Mouse (Mus musculus) forebrain, embryonic 15.5 days (tissue): ENCODE results near the gene Avpr1a. TPM values are rescaled to one million over a fixed set of nuclear protein-coding genes. Genes with fewer than 3 reads are reported as not detected.
A peak's percentile ranks its signal among the peaks of the same experiment; 100 is the strongest.

Experiments used
- ATAC-seq: fragments of 200-750 bp; cut with Nextera tagmentation; replicated peaks from 2 replicates; pipeline ENCODE4 v1.8.0; 2017; ENCODE audit warnings: mild to moderate bottlenecking, moderate TSS enrichment, moderate library complexity
- H3K27ac ChIP-seq: fragments of 300-500 bp; sonication (generic); replicated peaks from 2 replicates; pipeline ENCODE4 v1.5.1; 2015; ENCODE audit warnings: mild to moderate bottlenecking, inconsistent platforms
- H3K27me3 ChIP-seq: fragments of 300-500 bp; sonication (generic); 2 replicates; pipeline ENCODE4 v1.6.1; 2015; ENCODE audit warnings: inconsistent platforms
- H3K36me3 ChIP-seq: fragments of 300-500 bp; sonication (generic); 2 replicates; pipeline ENCODE4 v1.6.1; 2015; ENCODE audit warnings: mild to moderate bottlenecking, inconsistent platforms
- H3K4me1 ChIP-seq: fragments of 300-500 bp; sonication (generic); 2 replicates; pipeline ENCODE4 v1.6.1; 2015; ENCODE audit warnings: inconsistent platforms
- H3K4me2 ChIP-seq: fragments of 300-500 bp; sonication (generic); replicated peaks from 2 replicates; pipeline ENCODE4 v1.6.1; 2015; ENCODE audit warnings: mild to moderate bottlenecking, inconsistent platforms
- H3K4me3 ChIP-seq: fragments of 300-500 bp; sonication (generic); 2 replicates; pipeline ENCODE4 v1.5.1; 2015; ENCODE audit warnings: mild to moderate bottlenecking, inconsistent platforms
- H3K9ac ChIP-seq: fragments of 300-500 bp; sonication (generic); replicated peaks from 2 replicates; pipeline ENCODE4 v1.6.1; 2015; ENCODE audit warnings: mild to moderate bottlenecking, inconsistent platforms
- H3K9me3 ChIP-seq: fragments of 300-500 bp; sonication (generic); 2 replicates; pipeline ENCODE4 v1.6.1; 2016; ENCODE audit warnings: inconsistent platforms
- WGBS: fragments of 180-500 bp; shearing (Covaris S2); methylation state at CpG from one replicate; pipeline ENCODE4 v1.1.7; 2015; ENCODE audit warnings: mixed read lengths; 5-methylcytosine and 5-hydroxymethylcytosine counted together
- polyA plus RNA-seq: library from polyadenylated mRNA; unstranded; fragments of >200 nt; fragmentation: Nextera tagmentation; extraction: Ambion mirVana; gene quantifications from 2 replicates; pipeline ENCODE4 v1.2.1, GENCODE M21; 2015

The Avpr1a gene
- polyA plus RNA-seq, result 1.0 and 1.6 TPM in 2 replicates

- peak within 1 kb of the TSS; percentile 99 for H3K4me2 ChIP-seq
- H3K27ac ChIP-seq, result no peak within 1 kb of the TSS
- H3K4me3 ChIP-seq, result peak within 1 kb of the TSS; percentile 50
- WGBS, result 4% methylated on average over 34 of the region's 34 CpGs
- H3K27me3 ChIP-seq, result peaks cover 30% of the 10 kb centered on the region
- no peaks in the 10 kb centered on the region for H3K36me3 ChIP-seq
- peak; percentile 57 for ATAC-seq
- peak within 1 kb of the TSS; percentile 50 for H3K9ac ChIP-seq
- no peaks in the 10 kb centered on the region for H3K9me3 ChIP-seq
- H3K4me1 ChIP-seq, result peaks cover 17% of the 10 kb centered on the region
Measured at GRCm38 (mm10) chr10:122447861-122448716, at the start of gene Avpr1a. Avpr1a (plus strand) TSS chr10:122448499.

DNA sequence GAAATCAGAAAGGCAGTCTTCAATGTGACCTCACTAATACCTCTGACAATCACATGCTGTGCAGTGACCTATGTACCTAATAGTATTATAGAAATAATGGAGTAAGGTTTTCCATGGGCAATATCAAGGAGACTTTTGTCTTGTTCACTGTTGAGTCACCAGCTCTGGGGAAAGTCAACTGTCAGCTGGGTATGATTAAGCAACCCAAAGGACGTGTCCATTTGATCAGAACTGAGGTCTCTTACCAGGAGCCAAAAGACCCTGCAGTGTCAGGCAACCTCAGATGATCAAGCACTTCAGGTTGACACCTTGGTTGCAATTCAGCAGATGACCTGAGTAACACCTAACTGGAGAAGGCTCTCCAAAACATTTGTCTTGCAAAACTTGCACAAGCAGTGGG is 46.0 kb upstream of the Avpr1a start:
- Histone ChIP-seq H3K4me1 (no peaks in the 10 kb centered on the region), H3K36me3 (no peaks in the 10 kb centered on the region)

DNA sequence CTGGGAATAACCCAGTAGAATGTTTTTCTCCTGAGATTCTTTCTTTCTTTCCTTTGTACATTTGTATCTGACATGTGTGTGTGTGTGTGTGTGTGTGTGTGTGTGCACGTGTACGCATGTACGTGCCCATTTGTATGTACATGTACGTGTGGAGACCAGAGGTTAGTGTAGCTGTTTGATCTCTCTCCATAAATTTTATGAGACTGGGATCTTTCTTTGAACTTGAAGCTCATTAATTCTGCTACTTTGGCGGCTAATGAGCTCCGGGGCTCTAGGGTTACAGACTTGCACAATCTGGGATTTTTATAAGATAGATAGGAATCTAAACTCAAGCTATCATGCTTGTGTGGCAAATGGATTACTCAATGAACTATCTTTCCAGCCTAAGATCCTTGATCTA is 42.0 kb upstream of the Avpr1a start:
- Histone ChIP-seq H3K9me3 (no peaks in the 10 kb centered on the region), H3K4me2 (no peak overlapping the region), H3K27me3 (no peaks in the 10 kb centered on the region), H3K4me1 (no peaks in the 10 kb centered on the region), H3K27ac (no peak overlapping the region), H3K4me3 (no peak overlapping the region), H3K36me3 (no peaks in the 10 kb centered on the region), H3K9ac (no peak overlapping the region)
- 81% methylated on average over 6 of the region's 6 CpGs for WGBS
- ATAC-seq, result no peak

More for the DNA sequence above, 46.0 kb upstream of the Avpr1a start:
- Histone ChIP-seq H3K27ac (no peak overlapping the region), H3K9me3 (no peaks in the 10 kb centered on the region), H3K27me3 (no peaks in the 10 kb centered on the region), H3K9ac (no peak overlapping the region), H3K4me2 (no peak overlapping the region), H3K4me3 (no peak overlapping the region)
- WGBS, result 72% methylated on average over 1 of the region's 1 CpGs
- ATAC-seq, result no peak

GRCm38 (mm10) chr10:122408697-122409409 is 39.4 kb upstream of the Avpr1a start:
- WGBS, result 90% methylated on average over 7 of the region's 7 CpGs
- peak; percentile 46; the same call in 1 of the 2 replicates for ATAC-seq
- H3K4me3 ChIP-seq, result no peak overlapping the region
- no peak overlapping the region for H3K4me2 ChIP-seq
- no peaks in the 10 kb centered on the region for H3K9me3 ChIP-seq
- no peak overlapping the region for H3K9ac ChIP-seq
- no peaks in the 10 kb centered on the region for H3K36me3 ChIP-seq
- H3K4me1 ChIP-seq, result no peaks in the 10 kb centered on the region
- H3K27ac ChIP-seq, result no peak overlapping the region
- H3K27me3 ChIP-seq, result no peaks in the 10 kb centered on the region

DNA sequence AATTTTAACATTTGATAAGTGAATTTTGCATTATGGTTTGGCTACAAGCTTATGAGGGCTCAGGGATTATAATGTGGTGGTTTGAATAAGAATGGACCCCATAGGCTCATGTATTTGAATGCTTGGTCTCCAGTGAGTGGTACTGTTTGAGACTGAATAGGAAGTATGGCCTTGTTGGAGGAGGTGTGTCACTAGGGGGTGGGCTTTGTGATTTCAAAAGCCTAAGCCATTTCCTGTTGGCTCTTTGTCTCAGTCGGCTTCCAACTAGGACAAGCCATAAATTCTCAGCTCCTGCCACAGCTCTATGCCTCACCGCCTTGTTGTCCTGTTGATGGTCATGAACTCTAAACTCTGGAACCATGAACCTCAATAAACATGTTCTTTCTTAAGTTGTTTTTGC is 37.5 kb upstream of the Avpr1a start:
- no peaks in the 10 kb centered on the region for H3K27me3 ChIP-seq
- ATAC-seq, result no peak
- 53% methylated on average over 2 of the region's 2 CpGs for WGBS
- H3K9me3 ChIP-seq, result no peaks in the 10 kb centered on the region
- H3K4me3 ChIP-seq, result no peak overlapping the region
- H3K27ac ChIP-seq, result no peak overlapping the region
- no peak overlapping the region for H3K4me2 ChIP-seq
- H3K4me1 ChIP-seq, result no peaks in the 10 kb centered on the region
- no peaks in the 10 kb centered on the region for H3K36me3 ChIP-seq
- H3K9ac ChIP-seq, result no peak overlapping the region

DNA sequence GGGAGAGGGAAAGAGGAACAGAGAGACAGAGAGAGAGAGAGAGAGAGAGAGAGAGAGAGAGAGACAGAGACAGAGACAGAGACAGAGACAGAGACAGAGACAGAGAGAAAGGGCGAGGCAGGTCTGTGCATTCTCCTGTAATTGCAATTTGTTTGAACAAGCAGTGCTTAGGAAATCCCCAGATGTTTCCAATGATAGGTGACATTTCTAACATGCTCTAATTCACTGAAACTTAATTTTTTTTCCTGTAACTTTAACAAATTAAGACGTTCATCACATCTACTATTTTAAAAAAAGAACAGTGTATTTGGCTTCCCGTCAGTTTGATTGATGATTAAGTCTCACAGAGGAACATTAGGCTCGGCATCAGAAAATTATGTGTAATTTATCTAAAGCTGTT is 15.6 kb upstream of the Avpr1a start:
- H3K27me3 ChIP-seq, result no peaks in the 10 kb centered on the region
- no peaks in the 10 kb centered on the region for H3K9me3 ChIP-seq
- WGBS, result 70% methylated on average over 4 of the region's 4 CpGs
- H3K4me1 ChIP-seq, result no peaks in the 10 kb centered on the region
- H3K36me3 ChIP-seq, result no peaks in the 10 kb centered on the region
- H3K4me2 ChIP-seq, result no peak overlapping the region
- no peak for ATAC-seq
- H3K4me3 ChIP-seq, result no peak overlapping the region
- no peak overlapping the region for H3K27ac ChIP-seq
- H3K9ac ChIP-seq, result no peak overlapping the region

DNA sequence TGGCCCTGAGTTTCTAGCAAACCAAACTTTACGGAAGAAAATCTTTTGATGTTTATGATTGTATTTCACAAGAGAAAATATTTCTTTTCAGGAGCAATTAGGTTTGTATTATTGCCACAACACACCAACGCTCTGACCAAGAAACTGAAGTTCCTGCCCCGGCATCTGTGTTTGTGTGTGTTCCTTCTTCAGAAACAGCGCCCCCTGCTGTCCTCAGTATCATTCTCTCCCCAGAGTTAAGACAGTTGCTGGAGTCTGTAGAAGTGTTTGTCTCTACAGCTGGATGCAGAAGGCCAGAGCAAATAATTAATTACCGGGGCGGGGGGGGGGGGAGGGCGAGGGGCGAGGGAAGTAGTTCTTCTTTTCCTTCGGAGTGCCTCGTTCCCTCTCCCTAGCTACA is 1.0 kb upstream of the Avpr1a start:
- no peak overlapping the region for H3K4me3 ChIP-seq
- peaks cover 30% of the 10 kb centered on the region for H3K27me3 ChIP-seq
- H3K27ac ChIP-seq, result no peak overlapping the region
- 29% methylated on average over 8 of the region's 10 CpGs for WGBS
- H3K4me1 ChIP-seq, result peaks cover 17% of the 10 kb centered on the region
- ATAC-seq, result no peak; the same call in 1 of the 2 replicates
- H3K4me2 ChIP-seq, result no peak overlapping the region
- no peak overlapping the region for H3K9ac ChIP-seq
- no peaks in the 10 kb centered on the region for H3K36me3 ChIP-seq
- H3K9me3 ChIP-seq, result no peaks in the 10 kb centered on the region

- H3K9me3 ChIP-seq, result no peaks in the 10 kb centered on the region
- H3K9ac ChIP-seq, result peak overlapping the region; percentile 50
- H3K36me3 ChIP-seq, result no peaks in the 10 kb centered on the region
- peaks cover 17% of the 10 kb centered on the region for H3K4me1 ChIP-seq
- peak overlapping the region; percentile 50 for H3K4me3 ChIP-seq
- peak; percentile 74 for ATAC-seq
- H3K27me3 ChIP-seq, result peaks cover 30% of the 10 kb centered on the region
- H3K4me2 ChIP-seq, result peak overlapping the region; percentile 99
- 1% methylated on average over 70 of the region's 70 CpGs for WGBS
- no peak overlapping the region for H3K27ac ChIP-seq
Measured at GRCm38 (mm10) chr10:122448717-122449611, 665 bp downstream of the Avpr1a start.

- no peaks in the 10 kb centered on the region for H3K36me3 ChIP-seq
- no peak overlapping the region for H3K4me3 ChIP-seq
- H3K4me2 ChIP-seq, result peak overlapping the region; percentile 99; the same call in 1 of the 2 replicates
- peaks cover 30% of the 10 kb centered on the region for H3K27me3 ChIP-seq
- H3K4me1 ChIP-seq, result peaks cover 17% of the 10 kb centered on the region
- no peak overlapping the region for H3K9ac ChIP-seq
- H3K27ac ChIP-seq, result no peak overlapping the region
- ATAC-seq, result no peak
- no peaks in the 10 kb centered on the region for H3K9me3 ChIP-seq
Measured at GRCm38 (mm10) chr10:122449856-122450255, 1.6 kb downstream of the Avpr1a start.

DNA sequence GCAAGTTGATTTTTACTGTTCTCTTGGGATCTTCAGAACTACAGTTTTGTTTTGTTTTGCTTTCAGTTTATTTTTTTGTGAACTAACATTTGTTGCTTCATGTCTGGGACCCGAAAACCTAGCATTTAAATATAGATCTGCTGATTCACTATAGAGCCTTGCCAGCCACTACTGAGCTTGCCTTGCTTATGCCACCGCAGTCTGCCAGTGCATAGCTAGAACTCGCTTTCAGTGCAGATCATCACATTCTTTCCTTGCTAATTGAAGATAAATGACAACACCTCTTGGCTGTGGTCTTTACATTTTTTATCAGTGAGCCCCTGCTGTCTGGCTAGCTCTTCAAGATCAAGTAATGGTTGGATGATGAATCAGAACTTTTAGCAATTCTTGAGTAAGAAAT is 5.2 kb downstream of the Avpr1a start:
- Histone ChIP-seq H3K9ac (no peak overlapping the region), H3K9me3 (no peaks in the 10 kb centered on the region), H3K27me3 (peaks cover 21% of the 10 kb centered on the region), H3K4me1 (peaks cover 11% of the 10 kb centered on the region), H3K36me3 (no peaks in the 10 kb centered on the region), H3K4me3 (no peak overlapping the region), H3K4me2 (no peak overlapping the region), H3K27ac (no peak overlapping the region)
- 72% methylated on average over 3 of the region's 3 CpGs for WGBS
- ATAC-seq, result no peak

DNA sequence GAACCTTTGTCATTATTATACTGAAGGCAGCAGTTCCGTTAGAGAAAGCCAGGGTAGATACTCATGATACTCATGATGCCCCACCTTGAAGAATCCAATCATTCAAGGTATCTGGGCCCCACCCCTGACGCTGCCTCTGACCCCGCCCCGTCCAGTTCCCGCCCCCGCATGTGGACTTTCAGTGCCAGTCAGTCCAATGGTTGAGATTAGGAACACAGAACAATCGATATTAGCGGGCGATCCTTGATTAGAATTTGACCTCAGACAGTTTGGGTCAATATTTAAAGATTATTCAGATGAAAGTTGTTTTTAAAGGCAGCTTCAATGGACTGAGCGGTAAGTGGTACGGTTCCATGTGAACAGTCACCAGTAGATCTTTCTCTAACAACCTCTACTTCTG is 7.5 kb downstream of the Avpr1a start:
- H3K4me3 ChIP-seq, result no peak overlapping the region
- no peaks in the 10 kb centered on the region for H3K4me1 ChIP-seq
- no peak overlapping the region for H3K9ac ChIP-seq
- H3K27me3 ChIP-seq, result peaks cover 4% of the 10 kb centered on the region; the same call in 1 of the 2 replicates
- H3K4me2 ChIP-seq, result no peak overlapping the region
- H3K27ac ChIP-seq, result no peak overlapping the region
- no peaks in the 10 kb centered on the region for H3K9me3 ChIP-seq
- 92% methylated on average over 11 of the region's 11 CpGs for WGBS
- H3K36me3 ChIP-seq, result no peaks in the 10 kb centered on the region
- no peak for ATAC-seq
